Mouse (Mus musculus) layer of hippocampus, adult 9-10 months (tissue): ENCODE results near the gene Pnlip.

Experiments
- DNase-seq: peaks from one replicate; pipeline ENCODE4 v3.0.0; 2022; ENCODE audit warnings: low spot score

The Pnlip gene

GRCm38 (mm10) chr19:58726551-58726950 is 74.3 kb downstream of the Pnlip start:
- DNase-seq = no peak

- DNase-seq = no peak
Measured at GRCm38 (mm10) chr19:58727756-58728155, 75.5 kb downstream of the Pnlip start.

- DNase-seq = no peak
Measured at GRCm38 (mm10) chr19:58728445-58729031, 76.2 kb downstream of the Pnlip start, which contains the start of gene Pnliprp1. Pnliprp1 (plus strand) TSS chr19:58728887.
